Mouse (Mus musculus): Measurements from ENCODE around the gene Gm20388. TPM values are rescaled to one million over a fixed set of nuclear protein-coding genes. Genes with fewer than 3 reads are reported as not detected.

The Gm20388 gene
- polyA plus RNA-seq, 2 experiments: 8.5 TPM; not detected in 1

DNA sequence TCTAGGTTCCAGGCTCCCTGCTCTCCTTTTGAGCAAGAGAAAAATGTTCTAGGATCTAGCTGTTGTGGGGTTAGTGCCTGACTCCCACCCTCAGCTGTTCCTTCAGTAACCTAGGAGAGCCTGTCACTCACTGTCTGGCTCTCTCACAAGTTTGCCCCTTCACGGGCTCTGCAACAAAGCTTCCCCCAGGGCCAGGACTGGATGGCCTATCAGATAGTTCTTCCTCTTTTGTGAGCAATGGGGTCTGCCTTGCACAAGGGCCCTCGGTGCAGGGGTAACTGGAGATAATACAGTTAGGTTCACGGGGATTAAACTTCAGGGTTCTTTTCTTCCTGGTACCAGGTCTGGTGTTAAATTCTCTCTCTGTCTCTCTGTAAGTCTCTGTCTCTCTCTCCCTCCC is 856.0 kb downstream of the Gm20388 start:
- Histone ChIP-seq H3K9me3 (ENCODE audit: control insufficient read depth, low read length) (no peaks in the 10 kb centered on the region), H3K36me3 (replicated peaks; ENCODE audit: control insufficient read depth, insufficient read depth, low read depth) (no peaks in the 10 kb centered on the region), H3K27me3 (ENCODE audit: control insufficient read depth, insufficient read depth, low read length) (no peaks in the 10 kb centered on the region), H3K9ac (replicated peaks) (no peak overlapping the region), H3K4me3 (ENCODE audit: insufficient read depth in 1 of 2, low read depth in 2 of 2, low read length in 2 of 2) (no peak overlapping the region), H3K4me2 (ENCODE audit: low read depth) (no peak overlapping the region), H3K27ac (no peak overlapping the region), H3K4me1 (replicated peaks; ENCODE audit: control insufficient read depth in 2 of 2, insufficient read depth in 2 of 2, low read length in 1 of 2) (peaks cover 0 to 6% of the 10 kb centered on the region in 2 experiments; a peak in 1 of 4 replicates)
- DNase-seq (ENCODE audit: low read depth in 3 of 3, low spot score in 3 of 3): no peak
- 3% methylated on average over 3 of the region's 3 CpGs for WGBS (ENCODE audit: insufficient replicate concordance)
- TF ChIP-seq EP300 (IDR thresholded peaks at IDR 0.05; ENCODE audit: low read depth) (no peak), CTCF (IDR thresholded peaks at IDR 0.05; ENCODE audit: low read depth) (no peak)
- no peak for ATAC-seq (ENCODE audit: insufficient read depth)

DNA sequence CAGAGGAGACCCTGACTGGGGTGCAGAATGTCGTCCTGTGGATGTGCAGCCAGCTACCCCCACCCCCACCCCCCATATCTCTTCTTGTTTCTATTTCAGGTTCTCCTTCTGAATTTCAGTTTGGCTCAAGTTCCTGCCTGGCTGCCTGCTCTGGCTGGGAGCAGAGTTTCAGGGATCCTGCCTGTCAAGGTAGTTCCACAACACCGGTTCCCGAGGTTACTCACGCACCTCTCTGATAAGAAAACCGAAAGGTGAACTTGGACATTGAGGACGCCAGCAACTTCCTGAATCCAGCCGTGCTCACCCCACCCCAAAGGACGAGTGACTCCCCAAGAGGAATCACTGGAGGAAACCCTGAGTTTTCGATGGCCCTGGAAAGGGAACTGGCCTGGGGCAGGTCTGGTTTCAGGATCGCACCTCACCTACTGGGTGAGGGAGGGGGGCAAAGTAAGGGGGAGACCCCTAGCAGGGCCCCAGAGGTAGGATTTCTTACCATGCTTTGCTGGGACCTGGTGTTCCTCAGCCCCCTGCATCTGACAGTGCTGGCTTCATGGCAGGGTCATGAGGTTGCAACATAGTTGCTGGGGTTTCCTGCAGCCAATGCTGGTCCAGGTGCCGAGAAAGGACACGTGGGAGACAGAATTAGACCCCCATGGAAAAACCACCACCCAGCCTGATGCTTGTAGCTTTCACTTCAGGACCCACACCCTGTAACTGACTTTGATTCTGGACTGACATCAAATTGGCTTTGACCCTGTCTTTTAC is 858.0 kb downstream of the Gm20388 start:
- DNase-seq (ENCODE audit: low read depth in 3 of 3, low spot score in 3 of 3) (no peak), ATAC-seq (ENCODE audit: insufficient read depth) (no peak)
- WGBS (ENCODE audit: insufficient replicate concordance): 19% methylated on average over 12 of the region's 12 CpGs

DNA sequence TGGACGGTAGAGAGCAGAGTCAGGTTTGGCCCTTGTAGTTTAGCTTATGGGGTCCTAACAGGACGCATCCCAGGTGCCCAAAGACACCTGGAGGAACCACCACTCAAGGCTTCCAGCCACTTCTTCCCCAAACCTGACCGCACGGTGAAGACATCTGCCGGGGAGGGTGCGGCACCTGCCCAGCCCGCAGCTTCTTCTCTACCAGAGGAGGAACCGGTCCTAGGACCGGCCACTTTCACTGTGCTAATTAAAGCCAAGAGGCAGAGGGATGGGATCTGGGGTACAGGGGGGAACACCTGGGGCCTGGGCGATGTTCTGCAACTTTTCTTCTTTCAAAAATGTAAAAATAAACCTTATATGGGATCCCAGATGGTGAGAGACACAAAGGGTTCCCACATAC is 866.5 kb downstream of the Gm20388 start:
- no peak for DNase-seq (ENCODE audit: low read depth in 3 of 3, low spot score in 3 of 3)
- Histone ChIP-seq H3K9me3 (ENCODE audit: control insufficient read depth, low read length) (no peaks in the 10 kb centered on the region), H3K27ac (no peak overlapping the region), H3K9ac (replicated peaks) (no peak overlapping the region), H3K36me3 (replicated peaks; ENCODE audit: control insufficient read depth, insufficient read depth, low read depth) (no peaks in the 10 kb centered on the region), H3K4me2 (ENCODE audit: low read depth) (no peak overlapping the region), H3K27me3 (ENCODE audit: control insufficient read depth, insufficient read depth, low read length) (no peaks in the 10 kb centered on the region), H3K4me1 (replicated peaks; ENCODE audit: control insufficient read depth in 2 of 2, insufficient read depth in 2 of 2, low read length in 1 of 2) (no peaks in the 10 kb centered on the region), H3K4me3 (ENCODE audit: insufficient read depth in 1 of 2, low read depth in 2 of 2, low read length in 2 of 2) (no peak overlapping the region)
- no peak for ATAC-seq (ENCODE audit: insufficient read depth)
- TF ChIP-seq EP300 (IDR thresholded peaks at IDR 0.05; ENCODE audit: low read depth) (no peak), CTCF (IDR thresholded peaks at IDR 0.05; ENCODE audit: low read depth) (no peak)
- 71% methylated on average over 10 of the region's 10 CpGs for WGBS (ENCODE audit: insufficient replicate concordance)

More for the DNA sequence above, 858.0 kb downstream of the Gm20388 start:
- no peak for TF ChIP-seq EP300 (IDR thresholded peaks at IDR 0.05; ENCODE audit: low read depth)
- no peak for TF ChIP-seq CTCF (IDR thresholded peaks at IDR 0.05; ENCODE audit: low read depth)
- Histone ChIP-seq H3K9me3 (ENCODE audit: control insufficient read depth, low read length) (no peaks in the 10 kb centered on the region), H3K27me3 (ENCODE audit: control insufficient read depth, insufficient read depth, low read length) (no peaks in the 10 kb centered on the region), H3K4me2 (ENCODE audit: low read depth) (no peak overlapping the region), H3K4me1 (replicated peaks; ENCODE audit: control insufficient read depth in 2 of 2, insufficient read depth in 2 of 2, low read length in 1 of 2) (peaks cover 0 to 6% of the 10 kb centered on the region in 2 experiments; a peak in 1 of 4 replicates), H3K9ac (replicated peaks) (no peak overlapping the region), H3K4me3 (ENCODE audit: insufficient read depth in 1 of 2, low read depth in 2 of 2, low read length in 2 of 2) (no peak overlapping the region), H3K36me3 (replicated peaks; ENCODE audit: control insufficient read depth, insufficient read depth, low read depth) (no peaks in the 10 kb centered on the region), H3K27ac (no peak overlapping the region)

- no peak for DNase-seq (ENCODE audit: low read depth in 3 of 3, low spot score in 3 of 3)
- H3K4me2 ChIP-seq (ENCODE audit: low read depth): no peak overlapping the region
- no peaks in the 10 kb centered on the region for H3K4me1 ChIP-seq (replicated peaks; ENCODE audit: control insufficient read depth in 2 of 2, insufficient read depth in 2 of 2, low read length in 1 of 2)
- H3K4me3 ChIP-seq (ENCODE audit: insufficient read depth in 1 of 2, low read depth in 2 of 2, low read length in 2 of 2): no peak overlapping the region
- 59% methylated on average over 13 of the region's 13 CpGs for WGBS (ENCODE audit: insufficient replicate concordance)
- TF ChIP-seq CTCF (IDR thresholded peaks at IDR 0.05; ENCODE audit: low read depth): no peak
- no peak for TF ChIP-seq EP300 (IDR thresholded peaks at IDR 0.05; ENCODE audit: low read depth)
- H3K36me3 ChIP-seq (replicated peaks; ENCODE audit: control insufficient read depth, insufficient read depth, low read depth): no peaks in the 10 kb centered on the region
- no peaks in the 10 kb centered on the region for H3K9me3 ChIP-seq (ENCODE audit: control insufficient read depth, low read length)
- H3K27me3 ChIP-seq (ENCODE audit: control insufficient read depth, insufficient read depth, low read length): no peaks in the 10 kb centered on the region
- no peak overlapping the region for H3K27ac ChIP-seq
- no peak overlapping the region for H3K9ac ChIP-seq (replicated peaks)
- no peak for ATAC-seq (ENCODE audit: insufficient read depth)
Observed at GRCm38 (mm10) chr8:120777732-120778131, 867.1 kb downstream of the Gm20388 start.

DNA sequence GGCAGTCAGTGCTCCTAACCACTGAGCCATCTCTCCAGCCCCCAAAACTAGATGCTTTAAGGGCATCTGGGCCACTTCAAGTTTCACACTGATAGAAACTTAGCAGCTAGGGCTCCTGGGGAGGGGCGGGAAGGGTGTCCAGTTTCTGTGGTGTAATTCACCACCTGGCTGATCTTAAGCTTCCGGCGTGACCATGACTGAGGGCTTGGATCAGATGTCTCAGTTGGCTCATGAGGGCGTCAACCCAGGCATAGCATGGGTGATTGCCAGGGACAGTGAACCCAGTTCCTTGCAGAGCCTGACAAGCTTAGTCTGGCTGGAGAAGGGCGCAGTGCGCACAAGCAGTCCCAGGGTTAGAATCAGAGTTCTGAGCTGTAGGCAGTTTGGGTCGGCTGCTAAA is 868.5 kb downstream of the Gm20388 start:
- TF ChIP-seq CTCF (IDR thresholded peaks at IDR 0.05; ENCODE audit: low read depth): no peak
- no peak for TF ChIP-seq EP300 (IDR thresholded peaks at IDR 0.05; ENCODE audit: low read depth)
- WGBS (ENCODE audit: insufficient replicate concordance): 80% methylated on average over 7 of the region's 7 CpGs
- no peak overlapping the region for H3K4me3 ChIP-seq (ENCODE audit: insufficient read depth in 1 of 2, low read depth in 2 of 2, low read length in 2 of 2)
- H3K4me1 ChIP-seq (replicated peaks; ENCODE audit: control insufficient read depth in 2 of 2, insufficient read depth in 2 of 2, low read length in 1 of 2): no peaks in the 10 kb centered on the region
- H3K27ac ChIP-seq: no peak overlapping the region
- H3K9me3 ChIP-seq (ENCODE audit: control insufficient read depth, low read length): no peaks in the 10 kb centered on the region
- ATAC-seq (ENCODE audit: insufficient read depth) (no peak), DNase-seq (ENCODE audit: low read depth in 3 of 3, low spot score in 3 of 3) (no peak)
- H3K27me3 ChIP-seq (ENCODE audit: control insufficient read depth, insufficient read depth, low read length): no peaks in the 10 kb centered on the region
- H3K36me3 ChIP-seq (replicated peaks; ENCODE audit: control insufficient read depth, insufficient read depth, low read depth): no peaks in the 10 kb centered on the region
- no peak overlapping the region for H3K4me2 ChIP-seq (ENCODE audit: low read depth)
- no peak overlapping the region for H3K9ac ChIP-seq (replicated peaks)

Data from liver, embryonic 14.5 days (tissue).